Mouse (Mus musculus): ENCODE data around the gene Slc46a2.

DNA sequence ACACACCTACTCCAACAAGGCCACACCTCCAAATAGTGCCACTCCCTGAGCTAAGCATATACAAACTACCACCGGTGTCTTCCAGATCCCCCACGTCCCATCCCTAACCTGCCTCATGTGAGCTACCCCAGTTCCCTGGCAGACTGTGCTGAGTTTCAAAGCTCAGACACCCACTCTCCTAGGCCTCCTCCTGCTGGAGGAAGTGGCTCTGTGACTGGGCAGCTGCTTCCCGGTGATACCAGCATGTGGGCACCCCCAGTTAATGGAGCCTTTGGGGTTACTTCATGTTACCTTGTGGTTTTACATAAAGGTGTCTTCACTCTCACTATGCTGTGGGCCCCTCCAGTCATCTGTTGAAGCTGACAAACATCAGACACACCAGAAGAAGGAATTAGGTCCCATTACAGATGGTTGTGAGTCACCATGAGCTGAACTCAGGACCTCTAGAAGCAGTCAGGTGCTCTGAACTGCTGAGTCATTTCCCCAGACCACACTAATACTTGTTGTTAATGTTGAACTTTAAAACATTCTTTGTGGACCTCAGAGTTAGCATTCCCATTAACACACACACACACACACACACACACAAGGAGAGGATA is 19.8 kb downstream of the Slc46a2 start:
- no peak for TF ChIP-seq CTCF (conservative IDR thresholded peaks at IDR 0.05; ENCODE audit: insufficient read depth, insufficient read length, low read depth, low read length)
- TF ChIP-seq POLR2A (IDR thresholded peaks at IDR 0.05; ENCODE audit: low read depth, low read length), result no peak

All from kidney, adult 2 months (tissue).